Mouse (Mus musculus) heart, postnatal 0 days (tissue): ENCODE results near the gene Lrch4. TPM values are rescaled to one million over a fixed set of nuclear protein-coding genes. Genes with fewer than 3 reads are reported as not detected.

Experiments used
- ATAC-seq: fragments of 200-750 bp; cut with Nextera tagmentation; 2 replicates; pipeline ENCODE4 v1.8.0; 2017; ENCODE audit warnings: low read depth, moderate number of reproducible peaks, moderate library complexity; ENCODE audit not compliant: insufficient read depth
- DNase-seq: peaks from one replicate; pipeline ENCODE4 v3.0.0-alpha.2; 2016; ENCODE audit warnings: low spot score
- H3K27ac ChIP-seq: fragments of 300-500 bp; sonication (generic); 2 replicates; pipeline ENCODE4 v1.5.1; 2014; ENCODE audit warnings: low read depth, mild to moderate bottlenecking
- H3K27me3 ChIP-seq: fragments of 300-500 bp; sonication (generic); 2 replicates; pipeline ENCODE4 v1.6.1; 2014; ENCODE audit warnings: low read length, mixed read lengths; ENCODE audit not compliant: control insufficient read depth, insufficient read depth
- H3K36me3 ChIP-seq: fragments of 300-500 bp; sonication (generic); replicated peaks from 2 replicates; pipeline ENCODE4 v1.6.1; 2014; ENCODE audit warnings: low read length, mixed read lengths; ENCODE audit not compliant: control insufficient read depth, insufficient read depth
- H3K4me1 ChIP-seq: fragments of 300-500 bp; sonication (generic); 2 replicates; pipeline ENCODE4 v1.6.1; 2014; ENCODE audit warnings: antibody characterized with exemption; ENCODE audit not compliant: control insufficient read depth, insufficient read depth
- H3K4me2 ChIP-seq: fragments of 300-500 bp; sonication (generic); 2 replicates; pipeline ENCODE4 v1.6.1; 2014; ENCODE audit warnings: low read depth, mild to moderate bottlenecking, low read length, moderate library complexity
- H3K4me3 ChIP-seq: fragments of 300-500 bp; sonication (generic); 2 replicates; pipeline ENCODE4 v1.5.1; 2014; ENCODE audit warnings: low read depth, low read length
- H3K9ac ChIP-seq: fragments of 300-500 bp; sonication (generic); replicated peaks from 2 replicates; pipeline ENCODE4 v1.6.1; 2014; ENCODE audit warnings: low read depth, low read length, mixed read lengths
- H3K9me3 ChIP-seq: fragments of 300-500 bp; sonication (generic); replicated peaks from 2 replicates; pipeline ENCODE4 v1.6.1; 2016; ENCODE audit warnings: low read length; ENCODE audit not compliant: control insufficient read depth
- CTCF ChIP-seq: IDR thresholded peaks from 2 replicates; pipeline ENCODE4 v1.5.1; 2016; ENCODE audit warnings: antibody characterized with exemption, control low read depth, low read depth
- EP300 ChIP-seq: IDR thresholded peaks from 2 replicates; pipeline ENCODE4 v1.6.1; 2016; ENCODE audit warnings: antibody characterized with exemption, low read depth
- WGBS: fragments of 180-500 bp; shearing (Covaris S2); extraction: QIAGEN DNeasy Blood & Tissue Kit; methylation state at CpG from one replicate; pipeline ENCODE4 v1.1.7; 2014; 5-methylcytosine and 5-hydroxymethylcytosine counted together
- polyA plus RNA-seq: library from polyadenylated mRNA; unstranded; fragments of >200 nt; fragmentation: Nextera tagmentation; extraction: Ambion mirVana; gene quantifications from 2 replicates; pipeline ENCODE4 v1.2.1, GENCODE M21; 2015
- total RNA-seq: library from RNA; depleted of rRNA; stranded (reverse); fragments of >200 nt; gene quantifications from 2 replicates; pipeline ENCODE4 v1.2.3, GENCODE M21; 2014; ENCODE audit warnings: low replicate concordance

Gene Lrch4
- total and polyA plus RNA-seq, 2 experiments from 2014 or later = 12.7 to 15.9 TPM

DNA sequence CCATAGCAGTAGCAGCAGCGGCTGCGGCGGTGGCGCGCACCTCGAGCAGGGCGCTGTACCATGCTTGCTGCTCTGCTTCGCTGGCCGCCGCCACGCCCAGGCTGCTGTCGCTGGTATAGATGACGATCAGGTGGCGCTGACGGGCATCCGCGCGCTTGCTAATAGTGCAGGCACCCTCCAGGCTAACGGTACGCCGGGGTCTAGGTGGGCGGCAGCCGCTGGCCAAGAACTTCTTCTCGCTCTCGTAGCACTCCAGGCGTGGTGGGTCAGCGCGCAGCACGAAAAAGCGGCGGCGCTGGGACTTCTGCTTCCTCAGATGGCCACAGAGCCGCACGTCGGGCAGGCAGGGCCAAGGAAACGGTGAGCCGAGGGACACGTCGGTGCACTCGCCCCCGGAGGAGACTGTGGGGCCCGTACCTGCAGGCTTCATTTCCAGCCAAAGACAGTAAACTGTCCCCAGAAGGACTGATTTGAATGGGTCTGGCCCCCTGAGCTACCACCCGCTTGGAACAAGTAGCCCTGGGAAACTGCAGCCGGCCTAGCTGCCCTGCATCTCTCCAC lies 16.2 kb downstream of the Lrch4 start:
- peaks cover 20% of the 10 kb centered on the region for H3K36me3 ChIP-seq
- DNase-seq = no peak
- TF ChIP-seq CTCF (no peak), EP300 (no peak)
- H3K27ac ChIP-seq = no peak overlapping the region
- peak overlapping the region; percentile 30 for H3K4me3 ChIP-seq
- no peak; the same call in 1 of the 2 replicates for ATAC-seq
- no peak overlapping the region for H3K9ac ChIP-seq
- peaks cover 5% of the 10 kb centered on the region; the same call in 1 of the 2 replicates for H3K4me1 ChIP-seq
- peaks cover 33% of the 10 kb centered on the region for H3K27me3 ChIP-seq
- H3K4me2 ChIP-seq = peak overlapping the region; percentile 63
- 4% methylated on average over 44 of the region's 44 CpGs for WGBS
- H3K9me3 ChIP-seq = no peaks in the 10 kb centered on the region

DNA sequence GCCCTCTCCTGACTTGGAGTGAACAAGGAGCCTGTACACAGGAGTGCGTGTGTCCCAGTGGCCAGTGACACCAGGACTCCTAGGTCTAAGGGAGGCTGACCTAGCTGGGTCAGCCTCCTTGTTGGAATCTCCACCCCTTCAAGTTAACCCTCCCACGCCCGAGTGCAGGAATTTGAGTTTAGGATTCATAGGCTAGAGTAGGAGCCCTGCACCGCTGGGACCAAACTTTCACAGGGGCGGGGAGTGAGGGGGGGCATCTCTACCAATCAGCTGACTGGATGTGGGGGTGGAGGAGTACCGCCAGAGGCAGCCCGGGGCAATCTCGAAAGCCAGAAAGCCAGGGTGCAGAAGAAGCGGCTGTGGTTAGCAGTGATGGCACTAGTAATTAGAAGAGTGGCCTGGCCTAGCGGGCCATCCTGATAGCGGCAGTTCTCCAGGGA lies 16.8 kb downstream of the Lrch4 start, which contains the start of gene Irs3:
Gene Irs3, minus strand, starts transcription at position 63 of the 440 bp plus-strand sequence.
- no peak for TF ChIP-seq CTCF
- no peak for TF ChIP-seq EP300
- Histone ChIP-seq H3K4me2 (peak within 1 kb of the TSS; percentile 63), H3K27ac (no peak within 1 kb of the TSS), H3K36me3 (peaks cover 15% of the 10 kb centered on the region), H3K27me3 (peaks cover 33% of the 10 kb centered on the region), H3K4me1 (peaks cover 5% of the 10 kb centered on the region; the same call in 1 of the 2 replicates), H3K9me3 (no peaks in the 10 kb centered on the region), H3K9ac (no peak within 1 kb of the TSS), H3K4me3 (peak within 1 kb of the TSS; percentile 30)
- DNase-seq (no peak), ATAC-seq (no peak)
- 25% methylated on average over 11 of the region's 11 CpGs for WGBS

DNA sequence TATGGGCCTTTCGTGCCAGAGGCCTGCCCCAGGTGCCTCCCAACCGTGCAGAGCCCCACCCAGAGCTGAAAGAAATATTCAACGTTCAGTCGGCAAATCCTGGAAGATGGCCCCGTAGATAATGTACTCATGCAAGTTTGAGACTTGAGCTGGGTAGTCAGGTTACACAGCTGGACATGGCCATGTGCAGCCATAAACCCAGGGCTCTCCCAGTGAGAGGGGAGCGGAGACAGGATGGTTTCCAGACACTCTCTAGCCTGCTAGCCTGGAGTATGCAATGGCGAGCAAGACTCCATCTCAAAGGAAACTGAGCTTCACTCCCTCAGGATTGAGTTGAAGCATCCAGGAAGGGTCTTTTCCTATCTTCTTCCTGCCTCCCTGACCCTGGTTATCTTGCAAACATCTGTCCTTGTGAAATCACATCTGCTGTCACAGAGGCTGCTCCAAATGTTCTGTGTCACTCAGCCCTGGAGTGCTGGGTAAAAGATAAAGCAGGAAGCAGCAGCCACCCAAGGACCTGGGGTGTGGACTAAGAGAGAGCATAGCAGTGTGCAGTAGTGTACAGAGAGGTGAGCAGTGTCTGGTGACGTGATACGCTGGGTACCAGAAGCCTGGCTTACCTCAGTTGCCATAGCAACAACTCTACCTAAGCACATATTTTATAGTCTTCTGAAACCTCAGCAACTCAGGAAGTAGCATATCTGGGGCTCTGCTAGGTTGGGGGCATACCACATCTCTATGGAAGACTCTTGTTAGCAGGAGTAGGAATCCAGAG lies 19.1 kb downstream of the Lrch4 start:
- no peak overlapping the region for H3K27ac ChIP-seq
- no peak for TF ChIP-seq CTCF
- TF ChIP-seq EP300 = no peak
- H3K4me3 ChIP-seq = no peak overlapping the region
- peaks cover 5% of the 10 kb centered on the region; the same call in 1 of the 2 replicates for H3K4me1 ChIP-seq
- H3K4me2 ChIP-seq = no peak overlapping the region
- DNase-seq = no peak
- 51% methylated on average over 9 of the region's 9 CpGs for WGBS
- ATAC-seq = no peak
- H3K27me3 ChIP-seq = peaks cover 33% of the 10 kb centered on the region
- H3K9me3 ChIP-seq = no peaks in the 10 kb centered on the region
- no peak overlapping the region for H3K9ac ChIP-seq
- H3K36me3 ChIP-seq = peaks cover 10% of the 10 kb centered on the region; the same call in 1 of the 2 replicates

DNA sequence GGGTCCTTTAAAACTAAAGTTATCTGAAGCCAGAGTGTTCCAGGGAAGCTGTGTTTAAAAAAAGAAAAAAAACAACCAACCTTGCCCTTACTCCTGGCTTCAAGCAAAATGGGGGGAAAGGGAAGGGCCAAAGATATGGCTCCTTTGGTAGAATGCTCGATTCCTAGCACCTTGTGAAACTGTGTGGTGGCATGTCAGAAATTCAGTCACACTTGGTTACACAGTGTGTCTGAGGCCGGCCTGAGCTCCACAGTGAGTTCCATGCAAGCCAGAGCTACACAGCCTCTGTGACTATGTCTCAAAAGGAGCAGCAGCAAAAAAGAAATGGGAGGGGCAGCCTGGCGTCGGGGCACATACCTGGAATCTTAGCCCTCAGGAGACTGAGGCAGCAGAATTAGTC lies 20.3 kb downstream of the Lrch4 start:
- peaks cover 25% of the 10 kb centered on the region for H3K27me3 ChIP-seq
- 36% methylated on average over 4 of the region's 4 CpGs for WGBS
- H3K27ac ChIP-seq = peak overlapping the region; percentile 5; the same call in 1 of the 2 replicates
- no peak for DNase-seq
- TF ChIP-seq CTCF (no peak), EP300 (no peak)
- H3K9ac ChIP-seq = no peak overlapping the region
- no peaks in the 10 kb centered on the region for H3K9me3 ChIP-seq
- no peak overlapping the region for H3K4me2 ChIP-seq
- no peak overlapping the region for H3K4me3 ChIP-seq
- H3K36me3 ChIP-seq = peaks cover 20% of the 10 kb centered on the region; the same call in 1 of the 2 replicates
- peaks cover 5% of the 10 kb centered on the region; the same call in 1 of the 2 replicates for H3K4me1 ChIP-seq
- no peak for ATAC-seq

DNA sequence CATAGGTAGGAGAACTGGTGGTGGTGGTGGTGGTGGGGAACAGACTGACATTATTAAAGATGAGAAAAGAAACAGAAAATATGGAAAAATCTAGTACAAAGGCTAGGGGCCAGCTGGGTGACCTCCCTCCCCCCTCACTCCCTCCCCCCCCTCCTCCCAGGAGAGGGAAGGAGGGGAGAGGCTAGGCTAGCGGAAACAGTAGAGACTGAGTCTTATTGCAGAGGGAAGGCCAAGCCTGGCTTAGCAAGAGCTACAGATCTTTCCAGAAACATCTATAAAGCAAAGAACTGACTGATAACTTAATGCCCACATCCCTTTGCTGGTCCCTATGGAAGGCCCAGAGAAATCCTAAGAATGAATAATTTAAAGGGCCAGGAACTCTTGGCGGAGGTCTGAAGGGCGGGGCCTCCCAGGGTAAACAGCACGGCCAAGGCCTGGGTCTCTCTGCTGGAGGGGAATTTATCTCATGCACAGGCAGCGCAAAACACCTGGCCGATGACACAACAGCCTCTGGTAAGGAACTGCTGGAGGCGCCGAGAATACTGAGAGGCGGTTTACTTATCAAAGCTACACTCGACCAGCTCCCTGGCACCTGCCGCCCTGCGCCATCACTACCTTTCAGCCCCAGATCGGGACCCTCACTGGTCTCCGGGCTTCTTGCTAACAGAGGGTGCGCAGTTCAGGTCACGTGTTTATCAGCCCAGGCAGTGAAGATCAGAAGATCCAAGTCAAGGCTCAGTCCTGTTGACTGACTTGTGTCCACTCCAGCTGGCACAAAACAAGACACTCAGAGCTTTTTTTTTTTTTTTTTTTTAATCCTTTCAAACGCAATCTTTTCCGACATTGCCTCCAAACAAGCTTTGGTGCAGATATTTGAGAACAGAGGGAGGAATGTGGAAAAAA lies 21.0 kb downstream of the Lrch4 start:
- Histone ChIP-seq H3K4me2 (0 out of 2 replicates have a peak overlapping the region, but pooled peaks have one; percentile 21), H3K4me3 (no peak overlapping the region), H3K27ac (peak overlapping the region; percentile 5; the same call in 1 of the 2 replicates), H3K27me3 (peaks cover 20% of the 10 kb centered on the region; the same call in 1 of the 2 replicates), H3K36me3 (peaks cover 24% of the 10 kb centered on the region; the same call in 1 of the 2 replicates), H3K9ac (no peak overlapping the region), H3K4me1 (peaks cover 5% of the 10 kb centered on the region; the same call in 1 of the 2 replicates), H3K9me3 (no peaks in the 10 kb centered on the region)
- 21% methylated on average over 18 of the region's 18 CpGs for WGBS
- DNase-seq = no peak
- no peak for TF ChIP-seq EP300
- no peak for TF ChIP-seq CTCF
- no peak for ATAC-seq
